Mouse (Mus musculus) adrenal gland, adult 18-20 months (tissue): ENCODE results near the gene Tenm2. TPM values are rescaled to one million over a fixed set of nuclear protein-coding genes. Genes with fewer than 3 reads are reported as not detected.

Experiments
- DNase-seq, 2 experiments: peaks; one replicate each; pipeline ENCODE4 v3.0.0; 2021 to 2022; ENCODE audit warnings: low spot score in 2 of 2
- total RNA-seq, 2 experiments: library from RNA; stranded (reverse); gene quantifications; 1 replicate in 1 of 2; 2 replicates in 1 of 2; pipeline ENCODE4 v1.2.3; 2021

Gene Tenm2
- total RNA-seq, 2 experiments from 2014 or later = 0.36 to 1.1 TPM

GRCm38 (mm10) chr11:36081399-36082053 is 1154.2 kb downstream of the Tenm2 start:
- no peak for DNase-seq

- no peak for DNase-seq
Measured at GRCm38 (mm10) chr11:36080766-36081165, 1155.0 kb downstream of the Tenm2 start.

GRCm38 (mm10) chr11:36078391-36078790 is 1157.4 kb downstream of the Tenm2 start:
- DNase-seq = no peak

GRCm38 (mm10) chr11:36074015-36074567 is 1161.7 kb downstream of the Tenm2 start:
- DNase-seq = no peak

- no peak for DNase-seq
Measured at GRCm38 (mm10) chr11:36073074-36073818, 1162.5 kb downstream of the Tenm2 start.

- DNase-seq = no peak
Measured at GRCm38 (mm10) chr11:36072646-36073045, 1163.1 kb downstream of the Tenm2 start.

- no peak for DNase-seq
Measured at GRCm38 (mm10) chr11:36072038-36072437, 1163.7 kb downstream of the Tenm2 start.

GRCm38 (mm10) chr11:36059325-36059843 is 1176.4 kb downstream of the Tenm2 start:
- no peak for DNase-seq

GRCm38 (mm10) chr11:36056525-36056924 is 1179.2 kb downstream of the Tenm2 start:
- no peak for DNase-seq

GRCm38 (mm10) chr11:36054323-36054722 is 1181.4 kb downstream of the Tenm2 start:
- no peak for DNase-seq

GRCm38 (mm10) chr11:36053457-36053856 is 1182.3 kb downstream of the Tenm2 start:
- DNase-seq = no peak

- no peak for DNase-seq
Measured at GRCm38 (mm10) chr11:36052598-36052997, 1183.2 kb downstream of the Tenm2 start.

- DNase-seq = no peak
Measured at GRCm38 (mm10) chr11:36052091-36052490, 1183.7 kb downstream of the Tenm2 start.

- DNase-seq = no peak
Measured at GRCm38 (mm10) chr11:36049547-36049946, 1186.2 kb downstream of the Tenm2 start.

GRCm38 (mm10) chr11:36045681-36046276 is 1190.0 kb downstream of the Tenm2 start:
- DNase-seq = peak; percentile 68 to 76

- no peak for DNase-seq
Measured at GRCm38 (mm10) chr11:36041411-36041810, 1194.4 kb downstream of the Tenm2 start.

GRCm38 (mm10) chr11:36040508-36041233 is 1195.1 kb downstream of the Tenm2 start:
- no peak for DNase-seq

GRCm38 (mm10) chr11:36039825-36040224 is 1195.9 kb downstream of the Tenm2 start:
- DNase-seq = no peak

GRCm38 (mm10) chr11:36038386-36038785 is 1197.4 kb downstream of the Tenm2 start:
- DNase-seq = no peak

- DNase-seq = no peak
Measured at GRCm38 (mm10) chr11:36037311-36037710, 1198.5 kb downstream of the Tenm2 start.
